Mouse (Mus musculus): ENCODE measurements at regions not wholly inside any gene's neighbourhood (a gene's known extent, or its start where the extent isn't known, plus 50 kb on each side); places are given as distances from the start of the nearest gene placed in this dataset.

DNA sequence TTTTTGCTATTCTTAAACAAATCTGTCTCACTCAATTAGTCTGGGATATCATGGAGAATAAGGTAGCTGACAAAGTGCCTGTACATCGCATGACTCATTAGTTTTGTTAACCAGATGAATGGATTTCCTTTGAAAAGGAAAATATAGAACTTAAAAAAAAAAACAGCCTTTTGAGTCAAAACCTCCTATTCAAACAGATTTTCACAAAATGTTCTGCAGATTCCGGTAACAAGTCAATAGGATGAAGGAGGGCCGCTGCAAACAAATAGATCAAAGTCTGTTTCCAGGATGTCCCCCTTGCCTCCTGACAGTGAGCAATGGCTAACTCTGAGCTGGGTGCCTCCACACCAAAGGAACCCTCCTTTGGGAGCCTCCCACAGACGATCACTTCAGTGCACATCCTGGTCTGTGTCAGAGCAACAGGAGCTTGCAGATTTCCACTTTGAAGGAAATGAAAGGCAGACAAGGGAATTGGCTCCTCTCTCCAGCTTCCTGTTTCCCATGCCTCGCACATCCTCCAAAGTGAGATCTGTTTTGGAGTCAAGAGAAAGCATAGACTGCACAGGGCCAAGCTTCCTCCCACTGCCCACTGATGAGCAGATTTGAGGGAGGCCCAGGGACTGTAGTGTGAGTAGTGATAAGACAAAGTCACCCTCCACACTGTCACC lies 243.8 kb upstream of the Gadl1 start:
- TF ChIP-seq CTCF (conservative IDR thresholded peaks at IDR 0.05; ENCODE audit: low read length) (no peak), NANOG (IDR thresholded peaks at IDR 0.05; ENCODE audit: borderline replicate concordance, low read length) (no peak)
